Mouse (Mus musculus): ENCODE measurements around the gene Cenpi.

DNA sequence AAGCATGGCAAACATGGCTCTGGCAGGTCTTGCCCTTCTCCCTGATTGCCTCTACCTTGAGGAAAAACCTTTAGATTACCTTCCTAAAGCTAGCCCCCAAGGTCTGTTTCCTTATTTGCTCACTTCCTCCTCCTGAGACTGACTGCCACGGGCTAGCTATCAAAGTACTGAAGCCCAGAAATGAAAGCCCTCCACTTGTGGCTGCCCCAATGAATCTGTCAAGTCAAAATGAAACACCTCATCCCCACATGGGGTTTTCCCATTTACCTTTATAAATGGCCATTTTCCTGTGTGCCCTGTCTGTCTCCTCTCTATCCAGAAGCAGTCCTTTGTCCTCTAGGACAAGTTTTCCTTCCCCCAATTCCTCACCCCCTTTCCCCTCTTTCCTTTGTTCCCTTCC is 66.3 kb downstream of the Cenpi start:
- TF ChIP-seq CTCF (IDR thresholded peaks at IDR 0.05; ENCODE audit: control insufficient read depth, insufficient read depth, insufficient replicate concordance, low read depth, low read length): no peak
- no peak for TF ChIP-seq POLR2A (IDR thresholded peaks at IDR 0.05; ENCODE audit: control insufficient read depth, low read depth, low read length)
